Mouse (Mus musculus): ENCODE measurements at regions not wholly inside any gene's neighbourhood (a gene's known extent, or its start where the extent isn't known, plus 50 kb on each side); places are given as distances from the start of the nearest gene placed in this dataset.

- no peak for TF ChIP-seq CTCF (IDR thresholded peaks at IDR 0.05; ENCODE audit: borderline replicate concordance, insufficient read depth, low read length)
- TF ChIP-seq POLR2A (IDR thresholded peaks at IDR 0.05; ENCODE audit: low read depth, low read length), result no peak
Measured at GRCm38 (mm10) chr12:77054700-77055099, 92.7 kb upstream of the Max start.
